Mouse (Mus musculus): ENCODE data around the gene 4930562C15Rik. TPM values are rescaled to one million over a fixed set of nuclear protein-coding genes. Genes with fewer than 3 reads are reported as not detected.
"Not testable (repeated sequence)": the region's sequence is repeated elsewhere in the genome, so short reads cannot be mapped to it uniquely, and the experiment has no call there.

Gene 4930562C15Rik
- under 1 TPM in 1 of 2 experiments, not detected in 1; 0.11 TPM for total RNA-seq (2021)
- long read RNA-seq, experiment 1 = 0 reads
- long read RNA-seq, experiment 2 = 0 reads

DNA sequence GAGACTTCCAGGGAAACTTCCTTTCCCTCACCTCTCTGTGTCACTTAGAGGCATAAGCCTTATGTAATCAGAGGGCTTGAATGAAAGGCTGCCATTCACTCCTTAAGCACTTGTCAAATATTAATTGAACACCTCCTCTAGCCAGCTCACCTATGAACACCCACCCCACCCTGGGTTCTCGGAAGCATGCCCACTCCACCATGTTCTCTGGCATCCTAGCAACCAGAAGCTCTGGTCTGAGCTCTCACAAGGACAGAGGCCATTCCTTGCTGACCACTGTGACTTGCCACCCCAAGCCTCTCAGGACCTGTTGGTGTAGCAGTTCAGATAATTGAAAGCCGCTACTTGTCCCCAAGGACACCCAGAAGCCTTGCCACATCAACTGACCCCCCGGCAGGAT, at the start of gene 4930562C15Rik:
TSS of gene 4930562C15Rik (plus strand) at position 226 of the 400 bp plus-strand sequence.
- no peak for DNase-seq (ENCODE audit: low spot score in 2 of 2)

DNA sequence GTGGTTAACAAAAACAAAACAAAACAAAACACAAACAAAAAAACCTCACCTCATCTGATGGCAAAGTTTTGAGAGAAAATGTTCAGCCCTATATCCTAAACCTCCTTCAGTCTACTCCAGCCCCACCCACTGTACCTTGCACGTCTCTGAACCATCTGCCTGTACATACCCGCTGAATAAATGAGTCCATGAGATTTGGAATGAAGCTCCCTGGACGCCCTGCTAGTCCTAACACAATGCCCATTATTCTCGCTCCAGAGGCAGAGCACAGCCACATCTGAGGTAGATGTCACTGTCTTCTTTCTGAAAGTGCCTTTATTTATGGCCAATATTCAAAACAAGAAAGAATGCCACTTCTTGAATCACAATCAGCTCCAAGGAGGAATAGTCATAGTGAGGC, 49.5 kb upstream of the 4930562C15Rik start:
- no peak for DNase-seq (ENCODE audit: low spot score in 2 of 2)

DNA sequence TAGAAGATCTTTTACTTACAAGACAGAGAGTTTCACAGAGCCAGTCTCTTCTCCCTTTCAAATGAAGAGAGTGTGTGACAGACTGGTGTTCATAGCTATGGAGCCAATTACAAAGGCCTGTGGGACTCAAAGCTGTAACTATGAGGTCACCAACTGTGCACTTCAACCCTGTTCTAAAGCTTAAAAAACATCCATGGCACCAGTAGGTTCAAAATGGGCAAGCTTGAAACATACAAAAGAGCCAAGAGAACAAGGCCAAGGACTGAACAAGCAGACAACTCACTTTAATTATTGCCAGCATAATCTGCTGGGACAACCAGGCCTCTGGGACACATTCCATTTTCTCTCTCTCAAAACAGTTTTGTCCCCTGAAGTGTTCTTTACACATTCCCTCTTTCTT, 47.0 kb upstream of the 4930562C15Rik start:
- no peak for DNase-seq (ENCODE audit: low spot score in 2 of 2)

DNA sequence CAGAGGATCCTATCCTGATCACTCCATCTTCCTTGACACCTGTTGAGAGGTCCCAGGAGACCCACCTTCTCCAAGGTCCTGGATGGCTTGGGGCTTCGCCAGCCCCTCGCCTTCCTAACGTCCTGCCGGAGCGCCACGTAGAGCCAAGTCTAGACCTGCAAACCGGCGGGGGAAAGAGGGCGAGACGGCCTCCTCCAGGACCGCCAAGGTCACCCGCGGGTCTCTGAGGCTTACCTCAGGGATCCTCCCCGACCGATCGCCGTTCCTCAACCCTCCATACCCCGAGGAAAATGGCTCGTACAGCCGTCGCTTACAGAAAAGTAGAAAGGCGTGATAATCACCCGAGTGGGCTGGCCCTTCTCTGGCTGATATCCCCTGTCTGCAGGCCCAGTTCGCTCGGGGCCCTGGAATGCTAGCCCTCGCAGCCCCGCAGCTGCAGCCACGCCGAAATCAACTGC, 45.9 kb upstream of the 4930562C15Rik start:
- DNase-seq (ENCODE audit: low spot score in 2 of 2) = no peak

DNA sequence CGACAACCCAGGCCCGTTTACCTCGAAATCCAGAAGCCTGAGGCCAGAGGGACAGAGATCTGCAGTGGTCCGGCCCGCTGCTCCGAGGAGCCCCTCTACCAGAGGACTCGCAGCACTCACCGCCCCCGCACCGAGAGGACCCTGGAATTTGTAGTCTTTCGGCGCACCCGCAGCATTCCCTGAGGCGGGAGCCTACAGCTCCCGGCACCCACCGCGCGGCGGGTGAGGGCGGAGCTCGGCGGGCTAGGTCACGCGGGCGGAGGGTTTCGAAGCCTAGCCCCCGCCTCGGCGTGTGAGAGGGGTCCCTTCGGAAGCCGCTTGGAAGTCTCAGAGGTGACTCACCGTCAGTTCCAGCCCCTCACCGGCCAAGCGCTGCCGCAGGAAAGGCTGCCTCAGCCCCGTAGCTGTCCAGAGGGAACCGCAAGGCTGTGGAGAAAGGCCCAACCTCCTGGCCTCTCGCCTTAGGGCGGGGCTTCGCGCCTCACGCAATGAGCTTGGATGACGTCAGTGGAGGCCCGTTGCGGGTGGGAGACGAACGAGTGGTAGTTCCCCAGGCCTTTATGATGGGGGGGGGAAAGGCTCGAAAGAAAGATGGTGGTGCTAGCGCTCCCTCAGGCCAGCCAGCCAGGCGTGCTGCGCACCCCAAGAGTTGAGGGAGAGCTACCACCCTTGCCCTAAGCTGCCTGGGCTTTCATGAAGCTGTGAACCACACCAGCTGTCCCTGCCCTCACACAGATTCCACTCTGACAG, 45.2 kb upstream of the 4930562C15Rik start, which contains the start of gene Cdip1:
TSS of gene Cdip1 (minus strand) at position 483 of the 750 bp plus-strand sequence.
- DNase-seq (ENCODE audit: low spot score in 2 of 2) = peak; percentile 87

DNA sequence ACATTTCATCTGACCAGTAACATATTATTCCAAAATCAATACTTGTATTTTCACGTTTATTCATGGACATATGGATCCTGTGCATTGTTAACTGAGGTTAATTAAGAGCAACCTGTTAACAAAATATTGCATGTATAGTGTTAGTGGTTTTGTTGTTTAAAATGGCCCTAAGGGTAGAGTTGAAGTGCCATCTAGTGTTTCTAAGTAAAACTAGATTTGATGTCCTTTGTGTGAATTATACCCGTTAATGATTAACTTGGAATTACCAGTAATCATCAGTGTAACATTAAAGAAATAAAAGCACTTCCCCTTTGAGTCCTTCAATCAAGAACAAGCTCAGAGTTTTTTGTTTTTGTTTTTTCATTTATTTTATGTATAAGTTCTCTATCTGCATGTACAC, 43.9 kb upstream of the 4930562C15Rik start:
- no peak for DNase-seq (ENCODE audit: low spot score in 2 of 2)

DNA sequence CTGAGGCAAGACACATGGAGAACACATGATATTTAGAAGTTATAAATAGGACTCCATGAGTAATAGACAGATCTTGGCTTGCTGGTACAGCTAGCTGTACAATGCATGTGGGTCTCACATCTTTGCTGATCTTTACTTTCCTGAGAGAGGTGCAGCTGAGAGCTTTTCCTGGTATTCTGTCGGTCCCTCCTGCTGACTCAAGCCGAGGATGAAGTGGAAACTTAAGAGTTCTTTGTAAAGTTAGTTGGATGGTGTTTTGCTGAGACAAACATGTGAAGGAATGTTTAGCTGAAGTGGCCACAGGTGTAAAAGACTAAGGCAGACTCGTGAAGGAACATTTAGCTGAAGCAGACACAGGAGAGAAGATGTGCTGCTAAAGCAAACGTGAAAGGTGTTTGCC, 38.6 kb upstream of the 4930562C15Rik start:
- no peak for DNase-seq (ENCODE audit: low spot score in 2 of 2)

DNA sequence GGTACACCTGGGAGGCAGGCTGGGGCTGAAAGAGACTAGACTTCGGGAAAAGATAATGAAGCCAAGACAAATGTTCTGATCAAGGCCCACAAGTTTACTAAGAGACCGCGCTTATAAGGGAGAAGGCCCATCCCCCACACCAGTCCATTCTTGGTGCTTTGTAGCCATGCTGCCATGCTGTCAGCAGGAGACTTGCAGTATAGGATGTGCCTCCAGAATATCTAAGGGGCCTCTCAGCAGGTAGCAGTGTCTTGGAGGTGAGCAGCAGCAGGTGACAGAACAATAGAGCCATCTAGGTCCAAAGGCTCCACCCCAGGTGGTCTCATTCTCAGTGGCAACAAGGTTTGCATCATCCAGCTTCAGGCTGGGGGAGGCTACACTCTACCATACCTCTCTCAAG, 16.9 kb upstream of the 4930562C15Rik start:
- no peak for DNase-seq (ENCODE audit: low spot score in 2 of 2)

DNA sequence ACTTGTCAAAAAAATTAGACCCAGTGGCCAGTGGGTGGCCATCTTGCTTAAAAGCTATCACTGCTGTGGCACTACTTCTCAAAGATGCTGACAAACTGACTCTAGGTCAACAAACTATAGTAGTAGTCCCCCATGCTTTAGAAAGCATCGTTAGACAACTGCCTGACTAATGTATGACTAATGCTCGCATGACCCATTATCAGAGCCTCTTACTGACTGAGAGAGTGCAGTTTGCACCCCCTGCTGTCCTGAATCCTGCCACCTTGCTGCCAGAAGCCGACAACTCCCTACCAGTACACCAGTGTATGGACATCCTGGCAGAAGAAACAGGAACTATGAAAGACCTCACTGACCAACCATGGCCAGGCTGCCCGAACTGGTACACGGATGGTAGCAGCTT, 10.8 kb upstream of the 4930562C15Rik start:
- DNase-seq (ENCODE audit: low spot score in 2 of 2) = not testable (repeated sequence)

DNA sequence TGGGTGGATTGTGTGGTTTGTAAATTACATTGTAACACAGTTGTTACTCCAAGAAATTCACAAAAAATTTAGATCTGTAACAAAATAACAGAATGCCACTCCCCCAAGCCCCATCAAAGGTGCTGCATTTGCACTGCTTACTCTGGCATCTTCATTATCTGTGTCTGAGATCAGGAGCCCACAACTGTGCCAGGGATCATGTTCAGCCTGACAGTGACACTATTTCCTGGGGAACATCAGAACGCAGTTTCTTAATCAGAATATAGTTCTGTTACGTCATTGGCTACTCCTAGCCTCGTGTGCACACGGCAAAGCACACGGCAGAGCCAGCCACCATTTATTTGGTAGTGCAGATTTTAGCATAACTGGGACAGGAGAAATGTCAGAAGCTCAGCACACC, 7.6 kb upstream of the 4930562C15Rik start:
- no peak for DNase-seq (ENCODE audit: low spot score in 2 of 2)

DNA sequence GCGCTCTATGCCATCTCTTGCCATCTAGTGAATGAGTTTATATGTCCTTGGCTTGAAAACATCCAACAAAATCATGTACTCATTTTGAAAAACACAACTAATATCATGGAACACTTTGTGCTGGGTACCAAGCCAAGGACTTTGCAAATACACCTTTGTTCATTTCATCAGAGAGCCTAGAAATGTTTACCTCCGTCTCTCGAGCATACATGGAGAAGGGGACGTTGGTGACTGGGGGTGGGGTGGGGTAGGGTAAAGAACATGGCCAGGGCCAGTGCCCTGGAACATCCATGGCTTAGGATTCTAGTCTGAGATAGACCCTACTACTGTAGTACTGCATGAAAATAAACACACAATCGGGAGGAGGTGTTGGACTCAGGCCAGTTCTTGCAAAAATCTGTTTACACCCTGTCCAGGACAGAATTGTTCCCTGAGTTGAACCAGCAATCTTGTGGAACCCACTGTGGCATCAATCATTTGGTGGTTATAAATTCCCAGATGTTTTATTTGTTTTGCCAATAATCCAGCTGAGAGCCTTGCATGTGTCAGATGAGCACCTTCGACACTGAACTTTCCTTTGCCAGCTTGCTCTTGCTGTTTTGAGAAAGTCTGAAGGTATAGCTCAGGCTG, 5.8 kb upstream of the 4930562C15Rik start:
- no peak for DNase-seq (ENCODE audit: low spot score in 2 of 2)

DNA sequence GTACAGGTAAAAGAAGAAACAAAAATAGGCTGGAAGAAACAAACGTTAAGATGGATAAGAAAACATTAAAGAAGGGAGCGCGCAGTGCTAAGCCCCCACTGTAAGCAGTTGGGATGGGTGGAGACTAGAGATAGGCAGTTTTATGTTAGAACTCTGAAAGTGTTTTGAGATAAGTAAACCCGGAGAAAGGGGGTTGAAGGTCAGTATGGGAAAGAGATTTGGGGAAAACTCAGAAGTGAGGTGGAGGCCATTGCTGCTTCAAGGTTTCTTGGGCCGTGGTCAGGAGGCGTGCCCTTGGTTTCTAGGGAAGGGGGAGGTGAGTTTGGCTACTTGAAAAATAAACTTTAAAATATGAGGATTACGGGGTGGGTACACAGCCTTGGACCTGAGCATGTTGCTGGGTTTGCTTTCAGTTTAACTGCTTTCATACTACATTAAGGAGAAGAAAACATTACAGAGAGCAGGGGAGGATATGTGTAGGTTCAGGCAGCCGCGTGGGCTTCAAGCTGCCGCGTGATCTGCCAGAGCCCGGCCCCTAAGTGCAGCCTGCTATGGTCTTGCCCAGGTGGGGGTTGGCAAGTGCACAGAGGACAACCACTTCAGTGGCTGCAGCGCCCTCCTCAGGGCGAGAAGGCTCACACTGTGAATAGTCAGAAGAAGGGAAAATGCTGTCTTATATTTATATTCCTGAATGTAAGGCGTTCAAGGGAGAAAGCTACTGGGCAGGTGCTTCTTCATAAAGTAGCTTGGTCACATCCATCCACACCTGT, 3.4 kb upstream of the 4930562C15Rik start:
- peak in 1 of 2 experiments; percentile 34 for DNase-seq (ENCODE audit: low spot score in 2 of 2)

DNA sequence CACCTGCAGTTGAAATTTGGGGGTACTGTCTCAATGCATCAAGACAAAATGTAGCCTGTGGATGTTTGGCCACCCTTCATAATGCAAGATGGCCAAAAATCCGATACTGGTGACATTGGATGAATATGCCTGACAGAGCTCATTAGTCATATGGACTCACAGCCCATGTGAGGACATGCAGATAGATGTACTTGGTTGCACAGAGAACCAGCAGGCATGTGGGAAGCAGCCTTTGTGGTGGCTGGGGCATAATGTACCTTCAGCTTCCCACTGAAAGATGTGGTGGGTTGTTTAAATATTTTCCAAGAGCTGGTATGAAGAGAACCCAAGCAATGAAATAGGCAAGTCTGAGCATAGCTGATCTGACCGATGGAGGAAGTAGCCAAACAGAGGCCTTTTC, 1.4 kb upstream of the 4930562C15Rik start:
- no peak for DNase-seq (ENCODE audit: low spot score in 2 of 2)

DNA sequence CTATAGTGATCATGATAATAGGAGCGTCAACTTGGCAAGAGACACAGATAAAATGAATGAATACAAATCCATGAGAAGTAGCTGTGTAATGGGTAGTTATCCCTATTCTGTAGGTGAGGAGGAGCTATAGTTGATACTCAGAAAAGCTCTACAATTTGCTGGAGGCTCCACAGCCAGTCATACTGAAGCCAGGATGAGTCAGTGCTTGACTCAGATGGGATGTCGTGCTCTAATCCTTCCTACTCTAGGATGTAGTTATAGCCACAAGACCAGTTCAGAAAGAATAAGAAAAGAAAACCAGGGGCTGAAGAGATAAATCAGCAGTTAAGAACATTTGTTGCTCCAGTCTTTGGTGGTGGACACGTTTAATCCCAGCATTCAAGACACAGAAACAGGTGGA, 2.4 kb downstream of the 4930562C15Rik start:
- DNase-seq (ENCODE audit: low spot score in 2 of 2) = no peak

DNA sequence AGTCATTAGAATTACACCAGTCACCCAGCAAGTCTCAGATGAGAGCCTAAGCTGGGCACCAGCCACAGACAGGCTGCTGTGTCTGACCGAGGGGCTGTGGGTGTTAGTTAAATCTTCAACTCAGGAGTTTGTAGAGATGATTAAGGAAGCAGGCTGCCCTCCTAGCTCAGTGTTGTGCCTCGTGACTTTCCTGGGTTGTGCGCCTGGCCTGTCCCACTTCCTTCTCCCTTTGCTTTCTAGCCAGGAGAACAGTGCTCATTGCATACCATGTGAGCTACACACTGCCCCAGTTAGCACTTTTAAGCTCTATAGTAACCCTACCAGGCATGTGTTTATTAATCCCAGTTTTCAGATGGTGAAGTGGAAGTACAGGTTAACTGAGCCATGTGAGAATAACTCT, 4.3 kb downstream of the 4930562C15Rik start:
- no peak for DNase-seq (ENCODE audit: low spot score in 2 of 2)

DNA sequence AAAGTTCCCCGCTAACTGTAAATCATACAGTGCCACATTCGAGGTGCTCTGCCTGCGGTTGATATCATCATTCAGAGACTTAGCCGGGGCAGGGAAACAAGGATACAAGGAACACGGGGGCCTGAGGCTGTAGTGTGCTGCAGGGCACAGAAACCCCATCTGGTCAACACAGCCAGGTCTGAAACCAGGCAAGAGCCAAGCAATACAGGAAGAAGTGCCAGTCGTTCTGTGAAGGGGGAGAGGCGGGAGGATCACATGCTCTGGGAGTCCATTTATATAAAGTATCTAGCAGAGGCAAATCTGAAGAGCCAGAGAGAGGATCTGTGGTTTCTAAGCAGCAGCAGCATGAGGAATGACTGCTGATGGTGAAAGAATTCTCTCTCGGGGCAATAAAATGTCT, 5.0 kb downstream of the 4930562C15Rik start:
- DNase-seq (ENCODE audit: low spot score in 2 of 2) = no peak

DNA sequence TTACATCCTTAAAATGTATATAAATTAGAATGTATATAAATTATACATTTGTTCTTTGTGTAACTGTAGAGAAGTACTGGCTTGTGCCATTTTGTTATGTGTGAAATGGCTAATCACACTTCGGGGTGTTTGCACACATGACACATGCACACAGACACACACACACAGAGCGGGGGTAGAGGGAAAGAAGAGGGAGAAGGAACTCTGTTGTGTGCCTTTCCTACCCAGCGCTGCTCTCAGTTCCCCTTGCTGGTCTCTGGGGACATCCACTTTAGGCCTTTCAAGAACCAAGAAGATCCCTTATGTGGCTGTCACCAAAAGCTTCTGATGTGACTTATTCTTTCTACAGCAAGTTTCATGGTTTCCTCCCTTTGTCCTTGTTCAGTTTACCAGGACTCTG, 11.8 kb downstream of the 4930562C15Rik start:
- DNase-seq (ENCODE audit: low spot score in 2 of 2) = no peak

DNA sequence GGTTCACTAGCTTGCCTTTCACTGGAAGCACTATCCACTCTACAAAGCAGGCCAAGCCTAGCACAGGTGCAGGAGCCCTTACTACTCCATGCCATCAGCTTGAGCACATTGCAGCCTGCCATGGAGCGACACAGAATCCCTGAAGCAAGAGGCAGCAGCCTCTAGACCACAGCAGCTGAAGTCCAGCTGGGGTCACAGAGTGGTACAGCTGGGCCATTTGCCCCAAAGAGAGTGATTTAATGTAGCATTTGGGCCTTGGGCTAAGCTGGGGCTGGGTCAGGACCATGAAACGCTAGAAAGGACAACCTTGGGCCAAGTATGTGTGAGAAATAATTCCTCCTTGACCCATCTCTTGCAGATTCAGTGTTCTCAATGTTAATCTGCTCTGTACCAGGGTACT, 12.9 kb downstream of the 4930562C15Rik start:
- no peak for DNase-seq (ENCODE audit: low spot score in 2 of 2)

DNA sequence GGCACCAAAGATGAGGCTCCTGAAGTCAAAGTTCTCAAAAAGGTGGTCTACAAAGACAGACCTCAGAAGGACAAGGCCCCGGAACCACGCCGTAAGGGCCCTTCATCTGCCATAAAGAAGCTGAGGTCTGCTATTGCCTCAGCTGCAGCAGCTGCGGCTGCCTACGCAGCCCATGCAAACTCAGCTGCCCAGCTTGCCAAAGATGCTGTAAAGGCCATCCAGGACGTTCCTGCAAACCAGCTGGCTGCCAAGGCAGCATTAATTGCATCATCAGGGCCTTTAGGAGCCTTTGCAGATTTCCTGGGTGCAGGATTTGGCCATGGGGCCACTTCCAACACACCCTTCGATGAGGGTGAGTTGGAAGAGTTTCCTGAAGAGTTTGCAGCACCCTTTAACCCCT, 15.1 kb downstream of the 4930562C15Rik start:
- DNase-seq (ENCODE audit: low spot score in 2 of 2) = no peak

DNA sequence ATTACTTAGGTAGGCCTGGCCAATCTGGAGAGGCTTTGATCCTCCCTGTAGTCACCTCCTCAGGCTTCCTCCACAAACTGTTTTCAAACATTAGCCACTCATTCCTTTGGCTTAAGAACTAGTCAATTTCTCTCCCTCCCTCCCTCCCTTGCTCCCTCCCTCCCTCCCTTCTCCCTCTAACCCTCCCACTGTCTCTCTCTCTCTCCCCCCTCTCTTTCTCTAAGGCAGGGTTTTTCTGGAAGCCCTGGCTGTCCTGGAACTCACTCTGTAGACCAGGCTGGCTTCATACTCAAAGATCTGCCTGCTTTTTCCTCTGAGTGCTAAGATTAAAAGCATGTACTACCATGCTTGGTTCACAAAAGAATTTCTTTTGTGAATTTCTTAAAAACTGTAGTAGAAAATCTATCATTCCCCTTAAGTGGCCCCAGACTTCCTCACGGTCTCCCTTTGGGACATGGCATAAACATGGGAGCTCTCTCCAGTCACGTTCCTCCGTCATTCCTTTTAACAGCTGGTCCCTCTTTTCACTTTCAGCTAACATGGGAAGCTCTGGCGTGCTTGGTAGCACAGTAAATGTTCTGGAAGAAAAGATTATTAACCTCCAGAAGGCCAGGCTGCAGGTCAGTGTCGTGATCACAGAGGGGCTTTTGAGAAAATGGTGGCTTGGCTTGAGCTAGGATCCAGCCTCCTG, 15.9 kb downstream of the 4930562C15Rik start:
- DNase-seq (ENCODE audit: low spot score in 2 of 2) = no peak

DNA sequence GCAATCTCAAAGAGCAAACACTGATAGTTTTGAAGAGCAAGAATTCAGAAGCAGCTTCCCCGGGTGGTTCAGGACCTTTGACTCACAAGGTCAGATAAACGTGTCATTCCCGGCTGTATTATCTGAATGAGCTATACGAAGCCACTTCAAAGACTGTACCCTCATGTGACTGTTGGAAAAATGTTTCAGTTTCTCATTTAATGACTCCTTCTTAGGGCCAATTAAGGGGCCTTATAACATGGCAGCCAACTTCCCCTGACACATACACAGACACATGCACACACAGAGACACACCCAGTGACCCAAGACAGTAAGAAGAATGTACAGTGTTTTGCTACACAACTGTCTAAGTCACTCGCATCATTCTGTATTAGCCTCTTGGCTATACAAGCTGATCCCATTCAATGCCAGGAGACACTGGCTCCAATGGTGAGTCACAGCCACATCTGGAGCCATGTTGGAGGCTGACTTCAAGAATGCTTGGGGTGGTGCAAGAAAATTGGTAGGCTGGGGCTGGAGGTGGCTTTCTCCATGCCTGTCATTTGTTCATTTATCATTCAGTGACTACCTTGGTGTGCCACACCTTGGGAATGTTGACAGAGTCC, 19.9 kb downstream of the 4930562C15Rik start:
- DNase-seq (ENCODE audit: low spot score in 2 of 2) = no peak
